Mouse (Mus musculus) intestine, embryonic 15.5 days (tissue): ENCODE measurements around the gene Srpk3. TPM values are rescaled to one million over a fixed set of nuclear protein-coding genes. Genes with fewer than 3 reads are reported as not detected.
A peak's percentile ranks its signal among the peaks of the same experiment; 100 is the strongest.
"Not testable (repeated sequence)": the region's sequence is repeated elsewhere in the genome, so short reads cannot be mapped to it uniquely, and the experiment has no call there.

Experiments
- ATAC-seq: fragments of 200-750 bp; cut with Nextera tagmentation; 2 replicates; pipeline ENCODE4 v1.8.0; 2017; ENCODE audit warnings: moderate TSS enrichment, moderate library complexity
- H3K27ac ChIP-seq: fragments of 300-500 bp; sonication (generic); 2 replicates; pipeline ENCODE4 v1.5.1; 2015; ENCODE audit warnings: mild to moderate bottlenecking, inconsistent platforms
- H3K27me3 ChIP-seq: fragments of 300-500 bp; sonication (generic); replicated peaks from 2 replicates; pipeline ENCODE4 v1.6.1; 2015; ENCODE audit warnings: inconsistent platforms
- H3K36me3 ChIP-seq: fragments of 300-500 bp; sonication (generic); 2 replicates; pipeline ENCODE4 v1.6.1; 2015; ENCODE audit warnings: inconsistent platforms
- H3K4me1 ChIP-seq: fragments of 300-500 bp; sonication (generic); replicated peaks from 2 replicates; pipeline ENCODE4 v1.6.1; 2015; ENCODE audit warnings: inconsistent platforms
- H3K4me2 ChIP-seq: fragments of 300-500 bp; sonication (generic); replicated peaks from 2 replicates; pipeline ENCODE4 v1.6.1; 2015; ENCODE audit warnings: mild to moderate bottlenecking, inconsistent platforms
- H3K4me3 ChIP-seq: fragments of 300-500 bp; sonication (generic); replicated peaks from 2 replicates; pipeline ENCODE4 v1.5.1; 2015; ENCODE audit warnings: inconsistent platforms
- H3K9ac ChIP-seq: fragments of 300-500 bp; sonication (generic); 2 replicates; pipeline ENCODE4 v1.6.1; 2015; ENCODE audit warnings: inconsistent platforms
- H3K9me3 ChIP-seq: fragments of 300-500 bp; sonication (generic); 2 replicates; pipeline ENCODE4 v1.6.1; 2016; ENCODE audit warnings: inconsistent platforms
- WGBS: fragments of 180-500 bp; shearing (Covaris S2); methylation state at CpG from one replicate; pipeline ENCODE4 v1.1.7; 2015; 5-methylcytosine and 5-hydroxymethylcytosine counted together
- polyA plus RNA-seq: library from polyadenylated mRNA; unstranded; fragments of >200 nt; fragmentation: Nextera tagmentation; extraction: Ambion mirVana; gene quantifications from 2 replicates; pipeline ENCODE4 v1.2.1, GENCODE M21; 2015

The Srpk3 gene
- 1.3 and 2.0 TPM in 2 replicates for polyA plus RNA-seq

DNA sequence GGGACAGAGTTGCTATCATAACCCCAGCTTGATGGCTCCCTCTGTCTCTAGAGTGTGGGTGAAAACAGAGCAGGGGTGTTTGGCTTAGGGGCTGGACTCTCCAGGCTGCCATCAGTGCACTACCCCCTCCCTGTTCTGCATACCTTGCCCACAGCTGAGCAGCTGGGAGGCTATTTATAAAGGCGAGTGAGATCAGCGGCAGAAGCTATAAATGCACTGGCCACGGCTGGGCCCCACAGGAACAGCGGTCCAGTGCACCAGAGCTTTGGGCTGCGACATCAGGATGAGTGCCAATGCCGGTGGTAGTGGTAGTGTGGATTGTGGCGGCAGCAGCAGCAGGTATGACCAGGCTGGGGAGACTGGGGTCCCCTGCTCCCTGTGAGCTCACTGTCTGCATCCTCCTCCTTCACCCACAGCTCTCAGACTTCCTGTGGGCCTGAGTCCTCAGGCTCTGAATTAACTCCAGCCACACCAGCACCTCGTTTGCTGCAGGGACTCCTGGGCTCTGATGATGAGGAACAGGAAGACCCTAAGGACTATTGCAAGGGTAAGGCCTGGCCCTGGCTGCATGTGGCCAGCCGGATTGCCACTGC lies at the start of gene Srpk3:
Gene Srpk3, plus strand, starts transcription at position 238 of the 593 bp plus-strand sequence.
- H3K9ac ChIP-seq, result no peak within 1 kb of the TSS
- no peaks in the 10 kb centered on the region for H3K9me3 ChIP-seq
- no peaks in the 10 kb centered on the region for H3K4me1 ChIP-seq
- 48% methylated on average over 9 of the region's 9 CpGs for WGBS
- no peak; the same call in 1 of the 2 replicates for ATAC-seq
- no peak within 1 kb of the TSS for H3K4me3 ChIP-seq
- H3K4me2 ChIP-seq, result no peak within 1 kb of the TSS
- no peaks in the 10 kb centered on the region for H3K27me3 ChIP-seq
- H3K27ac ChIP-seq, result no peak within 1 kb of the TSS
- no peaks in the 10 kb centered on the region for H3K36me3 ChIP-seq

DNA sequence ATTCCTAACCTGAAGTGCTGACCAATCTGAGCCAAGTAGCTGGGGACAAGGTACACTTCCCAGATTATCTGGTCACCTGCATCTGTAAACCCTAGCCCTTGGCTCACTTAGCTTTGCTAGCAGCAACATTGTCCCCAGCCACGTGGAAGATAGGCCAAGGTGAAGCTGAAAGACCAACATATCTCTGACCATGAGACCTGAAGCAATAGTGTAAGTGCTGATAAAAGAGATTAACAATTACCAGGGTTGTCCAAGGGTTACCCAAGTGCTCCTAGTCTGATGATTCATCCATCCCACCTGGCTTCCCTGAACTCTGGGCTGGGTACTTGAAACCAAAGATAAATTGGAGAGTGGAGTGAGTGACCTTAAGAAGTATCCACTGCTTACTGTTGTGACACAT lies 43.3 kb upstream of the Srpk3 start:
- H3K4me3 ChIP-seq, result no peak overlapping the region
- WGBS, result 32% methylated on average over 1 of the region's 1 CpGs
- no peaks in the 10 kb centered on the region for H3K36me3 ChIP-seq
- no peaks in the 10 kb centered on the region for H3K27me3 ChIP-seq
- H3K9ac ChIP-seq, result no peak overlapping the region
- no peaks in the 10 kb centered on the region for H3K9me3 ChIP-seq
- H3K4me1 ChIP-seq, result no peaks in the 10 kb centered on the region
- H3K27ac ChIP-seq, result no peak overlapping the region
- H3K4me2 ChIP-seq, result no peak overlapping the region
- ATAC-seq, result peak; percentile 89

DNA sequence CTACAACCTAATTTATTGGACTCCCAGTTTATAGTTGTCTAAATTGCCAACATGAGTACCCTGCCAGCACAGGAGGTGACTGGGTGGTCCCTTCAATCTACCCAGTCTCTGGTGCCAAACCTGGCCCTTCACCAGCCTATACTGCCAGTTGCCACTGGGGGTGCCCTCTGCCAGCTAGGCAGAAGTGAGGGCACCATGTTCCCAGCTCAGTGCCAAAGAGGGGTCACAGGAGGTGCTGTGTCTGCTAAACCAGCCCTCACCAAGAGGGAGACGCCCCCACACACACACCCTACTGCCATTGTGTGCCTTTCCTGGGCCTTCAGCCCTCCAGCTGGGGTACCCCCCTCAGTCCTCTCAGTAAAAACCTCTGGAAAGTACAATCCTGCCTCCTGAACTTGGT lies 36.0 kb upstream of the Srpk3 start:
- ATAC-seq, result no peak

DNA sequence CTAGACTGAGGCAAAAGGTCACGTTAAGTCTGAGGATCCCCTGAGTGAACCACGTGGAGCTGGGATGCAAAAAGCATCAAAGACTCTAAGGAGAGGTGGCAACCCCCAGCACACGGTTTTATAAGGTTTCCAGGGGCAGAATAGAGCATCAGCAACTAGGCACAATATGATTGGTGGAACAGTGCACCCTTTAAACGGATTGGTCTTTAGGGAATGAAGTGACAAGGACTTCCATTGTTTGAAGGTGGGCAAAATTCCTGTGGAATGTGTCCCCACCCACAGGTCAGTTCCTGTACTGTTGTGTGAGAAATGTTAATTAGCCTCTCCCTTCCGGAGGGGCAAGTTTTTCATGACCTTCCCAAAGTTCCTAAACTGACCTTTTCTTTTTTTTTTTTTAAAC lies 35.1 kb upstream of the Srpk3 start:
- no peaks in the 10 kb centered on the region for H3K9me3 ChIP-seq
- no peaks in the 10 kb centered on the region for H3K36me3 ChIP-seq
- H3K9ac ChIP-seq, result no peak overlapping the region
- WGBS, result 69% methylated on average over 5 of the region's 5 CpGs
- H3K4me1 ChIP-seq, result no peaks in the 10 kb centered on the region
- no peak for ATAC-seq
- no peak overlapping the region for H3K4me2 ChIP-seq
- no peaks in the 10 kb centered on the region for H3K27me3 ChIP-seq
- H3K27ac ChIP-seq, result no peak overlapping the region
- no peak overlapping the region for H3K4me3 ChIP-seq

More for the DNA sequence above, 36.0 kb upstream of the Srpk3 start:
- Histone ChIP-seq H3K4me2 (no peak overlapping the region), H3K4me3 (no peak overlapping the region), H3K4me1 (no peaks in the 10 kb centered on the region), H3K36me3 (no peaks in the 10 kb centered on the region), H3K27me3 (no peaks in the 10 kb centered on the region), H3K27ac (no peak overlapping the region), H3K9ac (no peak overlapping the region), H3K9me3 (no peaks in the 10 kb centered on the region)
- WGBS, result 53% methylated on average over 1 of the region's 1 CpGs

DNA sequence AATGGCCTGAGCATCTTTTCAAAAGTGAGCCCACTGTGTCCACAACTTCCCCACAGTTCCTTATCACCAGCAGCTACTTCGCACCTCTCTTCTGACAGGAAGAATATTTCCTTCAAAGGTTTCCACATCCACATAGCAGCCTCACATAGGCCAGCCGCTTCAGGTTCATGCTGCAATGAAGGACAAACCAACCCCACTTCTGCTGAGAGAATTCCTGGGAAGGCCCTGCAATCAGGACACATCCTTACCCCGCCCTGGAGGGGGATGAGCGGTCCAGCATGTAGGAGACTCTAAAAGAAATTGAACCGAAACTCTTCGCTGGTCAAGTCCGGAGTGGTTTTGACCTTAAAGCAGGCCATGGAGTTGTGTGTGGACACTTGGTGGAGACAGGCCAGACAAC lies 34.4 kb upstream of the Srpk3 start:
- H3K4me1 ChIP-seq, H3K9me3 ChIP-seq, H3K4me2 ChIP-seq, H3K27ac ChIP-seq, ATAC-seq, H3K27me3 ChIP-seq, H3K9ac ChIP-seq, H3K4me3 ChIP-seq, H3K36me3 ChIP-seq: not testable (repeated sequence)
- WGBS, result 94% methylated on average over 7 of the region's 7 CpGs

DNA sequence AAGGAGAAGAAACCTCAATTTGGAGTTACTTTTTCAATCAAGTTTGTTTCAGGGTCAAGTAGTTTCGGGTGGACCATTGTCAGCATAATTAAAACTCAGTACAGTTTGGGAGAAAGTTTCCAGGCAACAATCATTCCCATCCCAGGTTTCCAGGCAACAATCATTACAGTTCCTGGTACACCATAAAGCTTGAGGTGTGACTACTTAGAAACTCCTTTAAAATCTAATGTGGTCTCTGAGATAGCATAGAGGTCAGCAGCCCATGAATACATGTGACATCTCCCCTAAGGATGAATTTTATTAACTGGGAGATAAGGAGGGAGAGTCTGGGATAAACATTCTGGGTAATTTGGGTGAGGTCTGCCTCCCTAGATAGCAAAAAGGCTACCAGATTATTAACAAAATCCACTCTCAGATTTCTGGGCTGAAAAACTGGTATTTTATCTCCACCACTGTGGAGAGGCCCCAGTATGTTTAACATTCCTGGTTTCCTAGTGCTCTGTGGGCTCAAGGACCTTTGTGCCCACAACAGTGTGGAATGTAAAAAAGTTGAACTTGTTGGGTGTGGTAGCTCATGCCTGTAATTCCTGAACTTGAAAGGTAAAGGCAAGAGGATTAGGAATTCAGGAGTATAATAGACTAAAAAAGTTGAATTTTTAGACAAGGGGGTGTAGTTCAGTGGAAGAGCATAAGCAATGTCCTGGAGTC lies 29.3 kb upstream of the Srpk3 start:
- Histone ChIP-seq H3K4me1 (no peaks in the 10 kb centered on the region), H3K27ac (no peak overlapping the region), H3K4me3 (no peak overlapping the region), H3K36me3 (no peaks in the 10 kb centered on the region), H3K4me2 (no peak overlapping the region), H3K9ac (no peak overlapping the region), H3K27me3 (no peaks in the 10 kb centered on the region), H3K9me3 (no peaks in the 10 kb centered on the region)
- WGBS, result 74% methylated on average over 1 of the region's 1 CpGs
- peak; percentile 61 for ATAC-seq

DNA sequence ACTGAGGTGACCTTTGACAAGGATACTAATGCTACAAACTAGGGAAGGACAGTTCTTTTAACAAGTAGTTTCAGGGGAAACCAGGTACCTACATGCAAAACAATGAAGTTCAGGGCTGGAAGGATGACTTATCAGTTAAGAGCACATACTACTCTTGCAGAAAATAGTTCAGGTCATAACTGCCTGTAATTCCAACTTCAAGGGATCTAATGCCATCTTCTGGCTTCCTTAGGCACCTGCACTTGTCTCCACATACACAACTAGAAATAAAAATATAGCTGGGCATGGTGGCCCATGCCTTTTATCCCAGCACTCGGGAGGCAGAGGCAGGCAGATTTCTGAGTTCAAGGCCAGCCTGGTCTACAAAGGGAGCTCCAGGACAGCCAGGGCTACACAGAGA lies 25.2 kb upstream of the Srpk3 start:
- Histone ChIP-seq H3K27me3 (no peaks in the 10 kb centered on the region), H3K36me3 (no peaks in the 10 kb centered on the region), H3K9ac (no peak overlapping the region), H3K9me3 (no peaks in the 10 kb centered on the region), H3K27ac (no peak overlapping the region), H3K4me2 (no peak overlapping the region), H3K4me1 (no peaks in the 10 kb centered on the region), H3K4me3 (no peak overlapping the region)
- WGBS, result 97% methylated on average over 1 of the region's 1 CpGs
- ATAC-seq, result no peak

DNA sequence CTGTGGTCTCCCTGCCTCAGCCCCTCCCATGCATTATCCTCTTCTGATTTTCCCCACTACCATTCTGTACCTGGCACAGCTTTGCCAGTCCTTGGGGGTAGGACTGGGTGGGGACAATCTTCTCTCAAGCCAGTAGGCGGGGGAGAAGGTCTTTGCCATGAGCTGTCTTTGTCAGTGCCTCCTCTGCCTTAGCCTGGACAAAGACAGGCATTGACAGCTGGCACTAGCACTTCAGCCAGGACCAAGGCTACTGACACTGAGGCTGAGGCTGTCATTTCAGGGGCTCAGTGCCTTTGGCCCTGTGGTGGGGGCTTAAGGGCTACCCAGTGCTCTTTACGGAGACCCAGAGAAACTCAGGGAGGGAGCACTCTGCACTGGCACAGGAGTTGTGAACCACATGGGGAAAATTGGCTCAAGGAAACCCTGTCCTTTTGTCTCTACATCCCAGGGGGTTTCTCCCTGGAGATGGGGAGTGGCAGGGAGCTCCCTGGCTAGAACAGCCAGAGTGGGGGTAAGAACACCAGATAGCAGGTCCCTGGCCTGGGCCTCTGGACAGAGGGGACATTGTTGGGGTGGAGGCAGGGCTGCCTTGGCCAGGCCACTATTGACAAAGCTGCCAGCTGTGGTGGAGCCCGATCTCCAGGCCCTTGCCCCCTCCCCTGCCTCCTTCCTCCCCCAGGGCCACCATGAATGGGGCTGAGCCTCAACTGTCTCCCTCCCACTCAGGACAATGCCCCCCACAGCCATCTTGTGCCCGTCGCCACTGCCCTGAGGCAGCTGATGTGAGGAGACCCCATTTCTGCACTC lies 17.7 kb upstream of the Srpk3 start, which contains the start of gene Plxnb3:
Gene Plxnb3, plus strand, starts transcription at position 757 of the 807 bp plus-strand sequence.
- no peak for ATAC-seq
- 65% methylated on average over 5 of the region's 5 CpGs for WGBS
- no peak within 1 kb of the TSS for H3K27ac ChIP-seq
- H3K4me2 ChIP-seq, result no peak within 1 kb of the TSS
- peaks cover 6% of the 10 kb centered on the region for H3K27me3 ChIP-seq
- no peaks in the 10 kb centered on the region for H3K4me1 ChIP-seq
- no peaks in the 10 kb centered on the region for H3K36me3 ChIP-seq
- no peak within 1 kb of the TSS for H3K4me3 ChIP-seq
- H3K9ac ChIP-seq, result no peak within 1 kb of the TSS
- no peaks in the 10 kb centered on the region for H3K9me3 ChIP-seq

DNA sequence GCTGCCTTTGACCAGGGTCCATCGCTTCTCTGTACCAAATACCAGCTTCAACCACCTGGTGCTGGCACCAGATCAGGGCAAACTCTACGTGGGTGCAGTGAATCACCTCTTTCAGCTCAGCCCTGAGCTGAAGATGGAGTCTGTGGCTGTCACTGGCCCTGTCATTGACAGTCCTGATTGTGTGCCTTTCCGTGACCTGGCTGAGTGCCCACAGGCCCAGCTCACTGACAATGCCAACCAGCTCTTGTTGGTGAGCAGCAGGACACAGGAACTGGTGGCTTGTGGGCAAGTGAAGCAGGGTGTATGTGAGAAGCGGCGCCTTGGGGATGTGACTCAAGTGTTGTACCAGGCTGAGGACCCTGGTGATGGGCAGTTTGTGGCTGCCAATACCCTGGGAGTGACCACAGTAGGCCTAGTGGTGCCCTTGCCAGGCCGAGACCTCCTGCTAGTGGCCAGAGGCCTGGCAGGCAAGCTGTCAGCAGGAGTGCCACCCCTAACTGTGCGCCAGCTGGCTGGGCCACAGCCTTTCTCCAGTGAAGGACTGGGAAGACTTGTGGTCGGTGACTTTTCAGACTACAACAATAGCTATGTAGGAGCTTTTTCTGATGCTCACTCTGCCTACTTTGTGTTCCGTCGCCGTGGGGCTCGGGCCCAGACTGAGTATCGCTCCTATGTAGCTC lies 15.5 kb upstream of the Srpk3 start:
- ATAC-seq, result no peak
- Histone ChIP-seq H3K27me3 (peaks cover 6% of the 10 kb centered on the region), H3K4me3 (no peak overlapping the region), H3K9me3 (no peaks in the 10 kb centered on the region), H3K9ac (no peak overlapping the region), H3K4me1 (no peaks in the 10 kb centered on the region), H3K27ac (no peak overlapping the region), H3K36me3 (no peaks in the 10 kb centered on the region), H3K4me2 (no peak overlapping the region)
- WGBS, result 88% methylated on average over 13 of the region's 13 CpGs

DNA sequence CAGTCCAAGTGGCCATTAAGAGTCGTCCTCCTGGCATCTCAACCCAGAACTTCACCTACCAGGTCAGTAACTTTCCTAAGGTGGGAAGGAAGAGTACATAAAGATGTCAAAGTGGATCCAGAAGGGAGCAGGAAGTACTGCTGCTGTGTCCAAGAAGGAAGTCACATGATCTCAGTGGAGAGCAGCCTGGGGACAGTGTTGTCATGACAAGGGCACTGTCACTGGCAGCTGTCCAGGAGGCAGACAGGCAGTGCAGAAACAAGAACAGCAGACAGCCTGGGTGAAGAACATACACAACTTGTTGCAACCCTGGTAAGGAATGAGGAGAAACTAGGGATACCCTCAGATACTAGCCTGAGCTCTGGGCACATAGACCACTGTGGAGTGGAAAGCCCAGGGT lies 8.9 kb upstream of the Srpk3 start:
- Histone ChIP-seq H3K4me1 (no peaks in the 10 kb centered on the region), H3K4me2 (no peak overlapping the region), H3K4me3 (no peak overlapping the region), H3K36me3 (no peaks in the 10 kb centered on the region), H3K27me3 (no peaks in the 10 kb centered on the region), H3K9ac (no peak overlapping the region), H3K27ac (no peak overlapping the region), H3K9me3 (no peaks in the 10 kb centered on the region)
- ATAC-seq, result no peak
- WGBS, result 73% methylated on average over 1 of the region's 1 CpGs

DNA sequence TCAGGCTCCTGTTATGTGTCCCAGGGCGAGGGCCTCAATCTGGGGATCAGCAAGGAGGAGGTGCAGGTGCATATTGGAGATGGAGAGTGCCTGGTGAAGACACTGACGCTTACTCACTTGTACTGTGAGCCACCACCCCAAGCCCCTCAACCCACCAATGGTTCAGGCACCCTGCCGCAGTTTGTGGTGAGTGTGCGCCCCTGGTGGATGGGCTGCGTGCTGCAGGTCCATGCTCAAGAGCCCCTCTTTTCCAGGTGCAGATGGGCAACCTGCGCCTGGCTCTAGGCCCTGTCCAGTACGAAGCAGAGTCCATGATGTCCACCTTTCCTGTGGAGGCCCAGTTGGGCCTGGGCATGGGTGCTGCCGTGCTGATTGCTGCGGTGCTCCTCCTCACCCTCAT lies 6.9 kb upstream of the Srpk3 start:
- Histone ChIP-seq H3K27ac (no peak overlapping the region), H3K27me3 (no peaks in the 10 kb centered on the region), H3K9me3 (no peaks in the 10 kb centered on the region), H3K4me1 (no peaks in the 10 kb centered on the region), H3K9ac (no peak overlapping the region), H3K36me3 (no peaks in the 10 kb centered on the region), H3K4me3 (no peak overlapping the region), H3K4me2 (no peak overlapping the region)
- WGBS, result 65% methylated on average over 9 of the region's 9 CpGs
- no peak for ATAC-seq

DNA sequence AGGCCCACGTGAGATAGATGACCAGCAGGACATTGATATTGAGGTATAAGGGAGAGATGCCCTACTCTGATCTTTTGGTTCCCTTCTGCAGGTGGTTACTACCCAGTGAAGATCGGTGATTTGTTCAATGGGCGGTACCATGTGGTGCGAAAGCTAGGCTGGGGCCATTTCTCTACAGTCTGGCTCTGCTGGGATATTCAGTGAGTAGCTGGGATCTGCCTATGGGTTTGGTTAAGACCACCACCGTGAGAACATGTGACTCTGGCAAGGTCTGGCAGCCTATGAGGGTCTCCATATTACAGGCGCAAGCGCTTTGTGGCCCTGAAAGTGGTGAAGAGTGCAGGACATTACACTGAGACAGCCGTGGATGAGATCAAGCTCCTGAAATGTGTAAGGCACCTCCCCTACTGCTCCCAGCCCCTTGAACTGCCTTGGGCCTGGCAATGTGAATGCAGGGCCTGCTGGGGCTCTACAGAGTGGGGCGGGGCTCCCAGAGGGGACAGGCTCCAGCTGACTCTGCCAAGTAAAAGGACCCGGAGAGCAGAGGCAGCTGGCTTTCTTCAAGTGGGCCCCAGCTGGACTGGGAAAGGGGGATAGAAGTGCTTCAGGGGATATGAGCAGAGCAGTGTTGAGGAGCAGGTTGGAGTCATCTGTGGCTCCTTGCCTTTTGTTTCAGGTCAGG lies 738 bp downstream of the Srpk3 start:
- no peak overlapping the region for H3K4me2 ChIP-seq
- WGBS, result 68% methylated on average over 10 of the region's 10 CpGs
- H3K27ac ChIP-seq, result no peak overlapping the region
- H3K36me3 ChIP-seq, result no peaks in the 10 kb centered on the region
- no peak overlapping the region for H3K9ac ChIP-seq
- H3K9me3 ChIP-seq, result no peaks in the 10 kb centered on the region
- peak; percentile 79 for ATAC-seq
- H3K4me1 ChIP-seq, result no peaks in the 10 kb centered on the region
- H3K4me3 ChIP-seq, result no peak overlapping the region
- H3K27me3 ChIP-seq, result no peaks in the 10 kb centered on the region
